Mouse (Mus musculus) heart, postnatal 36 days (tissue): ENCODE measurements at regions not wholly inside any gene's neighbourhood (a gene's known extent, or its start where the extent isn't known, plus 50 kb on each side); places are given as distances from the start of the nearest gene placed in this dataset.
"Not testable (repeated sequence)": the region's sequence is repeated elsewhere in the genome, so short reads cannot be mapped to it uniquely, and the experiment has no call there.

Experiments used
- DNase-seq, 2 experiments: peaks; one replicate each; pipeline ENCODE4 v3.0.0; 2021 to 2022
- intact Hi-C: fragments of 180-260 bp; cut with DNase I; formaldehyde crosslinking; loops from one replicate; pipeline ENCODE4 v1.15.1; 2025

- intact Hi-C loops: loop anchor here (1.0 to 2.0 kb wide), 4 partner anchors 219 to 595 kb away; no protein-coding TSS in a partner anchor
- peak; percentile 21 to 43 for DNase-seq
These were observed 91.5 kb upstream of the Zfp746 start for GRCm38 (mm10) chr6:48177936-48178335.

GRCm38 (mm10) chr6:48175234-48175633 lies 88.8 kb upstream of the Zfp746 start:
- intact Hi-C loops: no loop called here
- no peak for DNase-seq

- intact Hi-C loops, DNase-seq: not testable (repeated sequence)
These were observed 86.4 kb upstream of the Zfp746 start for GRCm38 (mm10) chr6:48172769-48173168.

GRCm38 (mm10) chr6:48136851-48137250 lies 50.5 kb upstream of the Zfp746 start:
- peak in 1 of 2 experiments; percentile 2 for DNase-seq
- intact Hi-C loops: no loop called here
